Mouse (Mus musculus): ENCODE measurements around the gene Plekhj1.

- no peak for TF ChIP-seq GATA1 (IDR thresholded peaks at IDR 0.05; ENCODE audit: low read length)
- no peak for TF ChIP-seq TAL1 (IDR thresholded peaks at IDR 0.05; ENCODE audit: low read length)
Observed at GRCm38 (mm10) chr10:80808985-80809632, 10.7 kb upstream of the Plekhj1 start.

All from erythroblast, embryonic 14.5 days (primary cell).